Mouse (Mus musculus) cortical plate, adult 2 months (tissue): ENCODE data around the gene Tor1aip1.

Experiments
- CTCF ChIP-seq: fragments of 200-500 bp; IDR thresholded peaks from 2 replicates; pipeline ENCODE4 v1.5.1; 2011; ENCODE audit warnings: mild to moderate bottlenecking, control low read depth, low read length; ENCODE audit not compliant: insufficient read depth; ENCODE audit errors: extremely low read depth
- POLR2A ChIP-seq: fragments of 200-500 bp; IDR thresholded peaks from 2 replicates; pipeline ENCODE4 v1.6.1; 2011; ENCODE audit warnings: mild to moderate bottlenecking, low read length, control low read depth; ENCODE audit not compliant: insufficient read depth; ENCODE audit errors: extremely low read depth

DNA sequence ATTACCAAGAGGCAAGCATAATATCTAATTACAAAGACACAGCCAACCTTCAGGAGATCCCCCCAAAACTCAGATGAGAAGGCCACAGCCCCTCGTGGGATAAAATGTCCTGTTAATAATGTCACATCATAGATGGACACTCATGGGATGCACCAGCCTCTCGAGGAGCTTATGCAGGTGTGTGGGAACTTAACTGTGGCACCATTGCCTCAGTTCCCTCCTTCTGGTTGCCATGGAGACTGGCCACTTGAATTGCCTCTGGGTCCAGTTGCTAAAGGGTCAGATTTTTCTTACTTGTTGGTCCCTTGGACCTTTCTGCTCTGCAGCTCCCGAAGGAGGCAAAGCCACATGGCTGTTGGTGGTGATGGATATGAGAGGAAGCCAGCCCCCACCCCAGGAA, 41.4 kb upstream of the Tor1aip1 start:
- TF ChIP-seq POLR2A, result no peak
- TF ChIP-seq CTCF, result no peak
